Mouse (Mus musculus): Measurements from ENCODE around the gene Greb1. TPM values are rescaled to one million over a fixed set of nuclear protein-coding genes. Genes with fewer than 3 reads are reported as not detected.

Gene Greb1
- polyA plus RNA-seq, 1 experiment from 2014 or later, result 10.0 TPM

GRCm38 (mm10) chr12:16798894-16799293, 1.8 kb downstream of the Greb1 start:
- Histone ChIP-seq H3K27ac (ENCODE audit: low read depth, low read length) (no peak overlapping the region), H3K4me1 (ENCODE audit: control insufficient read depth, insufficient read depth, low read length) (peaks cover 10% of the 10 kb centered on the region), H3K27me3 (ENCODE audit: control insufficient read depth, insufficient read depth, low read length) (no peaks in the 10 kb centered on the region), H3K36me3 (ENCODE audit: control insufficient read depth, insufficient read depth, low read length) (no peaks in the 10 kb centered on the region), H3K4me3 (ENCODE audit: low read depth, low read length) (peak overlapping the region; percentile 3; the same call in 1 of the 2 replicates), H3K9ac (ENCODE audit: low read length) (no peak overlapping the region), H3K4me2 (ENCODE audit: low read depth) (peak overlapping the region; percentile 90), H3K9me3 (ENCODE audit: control insufficient read depth, low read length) (no peaks in the 10 kb centered on the region)
- no peak for DNase-seq (ENCODE audit: low spot score)
- 39% methylated on average over 3 of the region's 3 CpGs for WGBS
- ATAC-seq (ENCODE audit: insufficient read depth, low FRiP score, low TSS enrichment), result no peak

- no peak for ATAC-seq (ENCODE audit: insufficient read depth, low FRiP score, low TSS enrichment)
- Histone ChIP-seq H3K27ac (ENCODE audit: low read depth, low read length) (no peak overlapping the region), H3K4me2 (ENCODE audit: low read depth) (no peak overlapping the region), H3K27me3 (ENCODE audit: control insufficient read depth, insufficient read depth, low read length) (no peaks in the 10 kb centered on the region), H3K36me3 (ENCODE audit: control insufficient read depth, insufficient read depth, low read length) (no peaks in the 10 kb centered on the region), H3K4me3 (ENCODE audit: low read depth, low read length) (no peak overlapping the region), H3K9ac (ENCODE audit: low read length) (no peak overlapping the region), H3K4me1 (ENCODE audit: control insufficient read depth, insufficient read depth, low read length) (peaks cover 10% of the 10 kb centered on the region), H3K9me3 (ENCODE audit: control insufficient read depth, low read length) (no peaks in the 10 kb centered on the region)
- DNase-seq (ENCODE audit: low spot score), result no peak
- 87% methylated on average over 3 of the region's 3 CpGs for WGBS
These were observed 4.9 kb downstream of the Greb1 start for GRCm38 (mm10) chr12:16795781-16796180.

- no peak overlapping the region for H3K4me2 ChIP-seq (ENCODE audit: low read depth)
- H3K27me3 ChIP-seq (ENCODE audit: control insufficient read depth, insufficient read depth, low read length), result no peaks in the 10 kb centered on the region
- ATAC-seq (ENCODE audit: insufficient read depth, low FRiP score, low TSS enrichment) (no peak), DNase-seq (ENCODE audit: low spot score) (no peak)
- no peak overlapping the region for H3K27ac ChIP-seq (ENCODE audit: low read depth, low read length)
- H3K9me3 ChIP-seq (ENCODE audit: control insufficient read depth, low read length), result no peaks in the 10 kb centered on the region
- H3K9ac ChIP-seq (ENCODE audit: low read length), result no peak overlapping the region
- H3K4me3 ChIP-seq (ENCODE audit: low read depth, low read length), result no peak overlapping the region
- H3K36me3 ChIP-seq (ENCODE audit: control insufficient read depth, insufficient read depth, low read length), result no peaks in the 10 kb centered on the region
- WGBS, result 65% methylated on average over 3 of the region's 4 CpGs
- H3K4me1 ChIP-seq (ENCODE audit: control insufficient read depth, insufficient read depth, low read length), result peaks cover 8% of the 10 kb centered on the region; the same call in 1 of the 2 replicates
These were observed 7.3 kb downstream of the Greb1 start for GRCm38 (mm10) chr12:16793371-16793770.

GRCm38 (mm10) chr12:16790456-16790855, 10.2 kb downstream of the Greb1 start:
- Histone ChIP-seq H3K36me3 (ENCODE audit: control insufficient read depth, insufficient read depth, low read length) (no peaks in the 10 kb centered on the region), H3K4me2 (ENCODE audit: low read depth) (no peak overlapping the region), H3K9me3 (ENCODE audit: control insufficient read depth, low read length) (no peaks in the 10 kb centered on the region), H3K9ac (ENCODE audit: low read length) (no peak overlapping the region), H3K4me3 (ENCODE audit: low read depth, low read length) (no peak overlapping the region), H3K27ac (ENCODE audit: low read depth, low read length) (peak overlapping the region; percentile 35; the same call in 1 of the 2 replicates), H3K4me1 (ENCODE audit: control insufficient read depth, insufficient read depth, low read length) (peaks cover 8% of the 10 kb centered on the region; the same call in 1 of the 2 replicates), H3K27me3 (ENCODE audit: control insufficient read depth, insufficient read depth, low read length) (no peaks in the 10 kb centered on the region)
- 50% methylated on average over 4 of the region's 4 CpGs for WGBS
- DNase-seq (ENCODE audit: low spot score) (no peak), ATAC-seq (ENCODE audit: insufficient read depth, low FRiP score, low TSS enrichment) (peak; percentile 64)

GRCm38 (mm10) chr12:16789756-16790155, 10.9 kb downstream of the Greb1 start:
- ATAC-seq (ENCODE audit: insufficient read depth, low FRiP score, low TSS enrichment) (peak; percentile 62; the same call in 1 of the 2 replicates), DNase-seq (ENCODE audit: low spot score) (peak; percentile 54)
- Histone ChIP-seq H3K9me3 (ENCODE audit: control insufficient read depth, low read length) (no peaks in the 10 kb centered on the region), H3K9ac (ENCODE audit: low read length) (no peak overlapping the region), H3K4me1 (ENCODE audit: control insufficient read depth, insufficient read depth, low read length) (peaks cover 8% of the 10 kb centered on the region; the same call in 1 of the 2 replicates), H3K27ac (ENCODE audit: low read depth, low read length) (no peak overlapping the region; the same call in 1 of the 2 replicates), H3K4me3 (ENCODE audit: low read depth, low read length) (no peak overlapping the region), H3K27me3 (ENCODE audit: control insufficient read depth, insufficient read depth, low read length) (no peaks in the 10 kb centered on the region), H3K4me2 (ENCODE audit: low read depth) (no peak overlapping the region), H3K36me3 (ENCODE audit: control insufficient read depth, insufficient read depth, low read length) (no peaks in the 10 kb centered on the region)
- WGBS, result 2% methylated on average over 4 of the region's 4 CpGs

- H3K4me1 ChIP-seq (ENCODE audit: control insufficient read depth, insufficient read depth, low read length), result peaks cover 8% of the 10 kb centered on the region; the same call in 1 of the 2 replicates
- 32% methylated on average over 1 of the region's 1 CpGs for WGBS
- DNase-seq (ENCODE audit: low spot score) (no peak), ATAC-seq (ENCODE audit: insufficient read depth, low FRiP score, low TSS enrichment) (no peak)
- H3K9ac ChIP-seq (ENCODE audit: low read length), result no peak overlapping the region
- no peaks in the 10 kb centered on the region for H3K36me3 ChIP-seq (ENCODE audit: control insufficient read depth, insufficient read depth, low read length)
- no peaks in the 10 kb centered on the region for H3K9me3 ChIP-seq (ENCODE audit: control insufficient read depth, low read length)
- no peaks in the 10 kb centered on the region for H3K27me3 ChIP-seq (ENCODE audit: control insufficient read depth, insufficient read depth, low read length)
- H3K27ac ChIP-seq (ENCODE audit: low read depth, low read length), result no peak overlapping the region
- H3K4me2 ChIP-seq (ENCODE audit: low read depth), result no peak overlapping the region
- no peak overlapping the region for H3K4me3 ChIP-seq (ENCODE audit: low read depth, low read length)
These were observed 11.5 kb downstream of the Greb1 start for GRCm38 (mm10) chr12:16789199-16789598.

- no peak overlapping the region for H3K4me2 ChIP-seq (ENCODE audit: low read depth)
- ATAC-seq (ENCODE audit: insufficient read depth, low FRiP score, low TSS enrichment) (no peak), DNase-seq (ENCODE audit: low spot score) (no peak)
- H3K9ac ChIP-seq (ENCODE audit: low read length), result no peak overlapping the region
- 68% methylated on average over 2 of the region's 2 CpGs for WGBS
- no peaks in the 10 kb centered on the region for H3K9me3 ChIP-seq (ENCODE audit: control insufficient read depth, low read length)
- no peaks in the 10 kb centered on the region for H3K27me3 ChIP-seq (ENCODE audit: control insufficient read depth, insufficient read depth, low read length)
- no peak overlapping the region for H3K27ac ChIP-seq (ENCODE audit: low read depth, low read length)
- no peak overlapping the region for H3K4me3 ChIP-seq (ENCODE audit: low read depth, low read length)
- peaks cover 8% of the 10 kb centered on the region; the same call in 1 of the 2 replicates for H3K4me1 ChIP-seq (ENCODE audit: control insufficient read depth, insufficient read depth, low read length)
- no peaks in the 10 kb centered on the region for H3K36me3 ChIP-seq (ENCODE audit: control insufficient read depth, insufficient read depth, low read length)
These were observed 12.1 kb downstream of the Greb1 start for GRCm38 (mm10) chr12:16788600-16788999.

GRCm38 (mm10) chr12:16781034-16781746, 19.5 kb downstream of the Greb1 start:
- 86% methylated on average over 14 of the region's 14 CpGs for WGBS

GRCm38 (mm10) chr12:16780320-16780719, 20.4 kb downstream of the Greb1 start:
- Histone ChIP-seq H3K27ac (ENCODE audit: low read depth, low read length) (no peak overlapping the region), H3K4me1 (ENCODE audit: control insufficient read depth, insufficient read depth, low read length) (no peaks in the 10 kb centered on the region), H3K4me2 (ENCODE audit: low read depth) (no peak overlapping the region), H3K27me3 (ENCODE audit: control insufficient read depth, insufficient read depth, low read length) (no peaks in the 10 kb centered on the region), H3K4me3 (ENCODE audit: low read depth, low read length) (no peak overlapping the region), H3K9ac (ENCODE audit: low read length) (no peak overlapping the region), H3K9me3 (ENCODE audit: control insufficient read depth, low read length) (no peaks in the 10 kb centered on the region), H3K36me3 (ENCODE audit: control insufficient read depth, insufficient read depth, low read length) (no peaks in the 10 kb centered on the region)
- no peak for DNase-seq (ENCODE audit: low spot score)
- no peak for ATAC-seq (ENCODE audit: insufficient read depth, low FRiP score, low TSS enrichment)
- 87% methylated on average over 3 of the region's 3 CpGs for WGBS

More at GRCm38 (mm10) chr12:16781034-16781746, 19.5 kb downstream of the Greb1 start:
- ATAC-seq (ENCODE audit: insufficient read depth, low FRiP score, low TSS enrichment) (no peak), DNase-seq (ENCODE audit: low spot score) (no peak)
- no peaks in the 10 kb centered on the region for H3K9me3 ChIP-seq (ENCODE audit: control insufficient read depth, low read length)
- no peaks in the 10 kb centered on the region for H3K27me3 ChIP-seq (ENCODE audit: control insufficient read depth, insufficient read depth, low read length)
- H3K4me2 ChIP-seq (ENCODE audit: low read depth), result no peak overlapping the region
- no peak overlapping the region for H3K9ac ChIP-seq (ENCODE audit: low read length)
- H3K4me3 ChIP-seq (ENCODE audit: low read depth, low read length), result no peak overlapping the region
- H3K27ac ChIP-seq (ENCODE audit: low read depth, low read length), result no peak overlapping the region
- no peaks in the 10 kb centered on the region for H3K4me1 ChIP-seq (ENCODE audit: control insufficient read depth, insufficient read depth, low read length)
- H3K36me3 ChIP-seq (ENCODE audit: control insufficient read depth, insufficient read depth, low read length), result no peaks in the 10 kb centered on the region

Measured in neural tube, embryonic 11.5 days (tissue).